Mouse (Mus musculus): ENCODE data around the gene Vcam1. TPM values are rescaled to one million over a fixed set of nuclear protein-coding genes. Genes with fewer than 3 reads are reported as not detected.

The Vcam1 gene
- total RNA-seq, 2 experiments from 2014 or later = 34.6 to 35.2 TPM

- intact Hi-C loops (cut with DNase I) = no loop called here
- no peak for DNase-seq (ENCODE audit: low spot score in 2 of 2)
These were observed 33.6 kb downstream of the Vcam1 start for GRCm38 (mm10) chr3:116095934-116096333.

- intact Hi-C loops (cut with DNase I) = no loop called here
- DNase-seq (ENCODE audit: low spot score in 2 of 2) = no peak
These were observed 34.2 kb downstream of the Vcam1 start for GRCm38 (mm10) chr3:116095312-116095711.

- DNase-seq (ENCODE audit: low spot score in 2 of 2) = no peak
- intact Hi-C loops (cut with DNase I) = no loop called here
These were observed 34.6 kb downstream of the Vcam1 start for GRCm38 (mm10) chr3:116094886-116095285.

DNA sequence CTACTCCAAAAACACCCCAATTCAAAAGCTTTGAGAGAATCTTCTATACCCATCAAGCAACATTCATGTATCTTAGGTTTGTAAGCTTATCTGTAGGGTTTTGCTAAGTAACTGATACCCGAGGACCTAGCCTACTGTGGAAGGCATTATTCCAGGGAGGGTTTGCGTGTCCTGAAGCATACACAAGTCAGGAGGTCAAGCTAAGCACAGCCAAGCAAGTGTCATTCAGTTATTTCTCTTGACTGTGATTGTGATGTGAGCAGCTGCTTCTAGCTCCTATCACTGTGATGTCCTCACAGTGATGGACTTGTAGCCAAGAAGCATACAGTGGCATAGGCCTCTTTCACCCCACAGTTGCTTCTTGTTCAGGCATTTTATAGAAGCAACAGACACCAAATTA lies 35.2 kb downstream of the Vcam1 start:
- DNase-seq (ENCODE audit: low spot score in 2 of 2) = no peak
- intact Hi-C loops (cut with DNase I) = no loop called here

DNA sequence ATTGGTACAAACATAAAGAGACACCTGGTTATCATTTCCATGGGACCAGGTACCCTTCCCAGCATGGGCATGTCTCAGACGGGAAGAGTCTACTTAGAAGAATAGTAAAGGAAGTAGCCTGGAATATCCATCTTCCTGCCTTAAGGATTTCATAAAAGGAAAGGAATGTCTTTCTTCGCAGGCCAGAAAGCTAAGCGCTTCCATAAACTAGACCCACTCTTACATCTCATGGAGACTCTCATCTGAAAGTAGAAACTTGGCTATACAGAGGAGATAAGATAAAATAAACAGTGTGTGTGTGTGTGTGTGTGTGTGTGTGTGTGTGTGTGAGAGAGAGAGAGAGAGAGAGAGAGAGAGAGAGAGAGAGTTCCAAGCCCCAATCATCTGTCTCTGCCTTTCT lies 36.9 kb downstream of the Vcam1 start:
- no peak for DNase-seq (ENCODE audit: low spot score in 2 of 2)
- intact Hi-C loops (cut with DNase I) = no loop called here

DNA sequence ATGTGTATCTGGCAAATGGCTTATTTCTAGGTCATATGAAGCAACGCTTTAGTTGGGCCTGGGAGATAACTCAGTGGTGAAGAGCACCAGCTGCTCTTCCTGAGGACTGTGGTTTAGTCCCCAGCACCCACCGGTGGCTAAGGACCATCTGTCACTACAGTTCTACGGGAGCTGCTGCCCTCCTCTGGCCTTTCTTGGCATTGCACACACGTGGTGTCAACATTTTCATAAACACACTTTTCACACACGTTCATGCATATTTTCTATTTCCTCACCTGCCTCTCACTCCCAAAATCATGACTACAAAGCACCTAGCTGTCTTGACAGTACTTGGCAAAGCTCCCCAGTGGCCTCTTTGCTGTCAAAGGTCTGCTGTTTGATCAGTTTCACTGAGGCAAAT lies 37.8 kb downstream of the Vcam1 start:
- intact Hi-C loops (cut with DNase I) = no loop called here

DNA sequence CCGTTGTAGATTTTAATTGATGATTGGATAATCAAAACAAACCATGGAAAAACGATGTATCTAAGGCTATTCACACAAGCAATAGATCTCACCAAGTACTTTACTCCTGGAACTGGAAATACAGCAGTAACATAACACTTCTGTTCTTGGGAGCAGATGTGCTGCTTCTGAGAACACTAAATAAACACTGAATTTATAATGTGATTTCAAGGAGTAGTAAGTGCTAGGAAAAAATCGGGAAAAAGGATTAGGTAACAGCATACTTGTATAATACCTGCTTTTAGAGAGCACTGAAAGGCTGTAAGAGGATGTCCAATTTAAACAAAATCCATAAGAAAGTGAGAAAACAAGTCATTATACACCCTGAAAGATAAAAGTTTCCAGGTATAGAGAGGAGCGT lies 43.5 kb downstream of the Vcam1 start:
- intact Hi-C loops (cut with DNase I) = no loop called here

More for the DNA sequence above, 37.8 kb downstream of the Vcam1 start:
- DNase-seq (ENCODE audit: low spot score in 2 of 2) = no peak

GRCm38 (mm10) chr3:116080939-116081676 lies 48.4 kb downstream of the Vcam1 start:
- intact Hi-C loops (cut with DNase I) = no loop called here
- no peak for DNase-seq (ENCODE audit: low spot score in 2 of 2)

More for the DNA sequence above, 43.5 kb downstream of the Vcam1 start:
- no peak for DNase-seq (ENCODE audit: low spot score in 2 of 2)

DNA sequence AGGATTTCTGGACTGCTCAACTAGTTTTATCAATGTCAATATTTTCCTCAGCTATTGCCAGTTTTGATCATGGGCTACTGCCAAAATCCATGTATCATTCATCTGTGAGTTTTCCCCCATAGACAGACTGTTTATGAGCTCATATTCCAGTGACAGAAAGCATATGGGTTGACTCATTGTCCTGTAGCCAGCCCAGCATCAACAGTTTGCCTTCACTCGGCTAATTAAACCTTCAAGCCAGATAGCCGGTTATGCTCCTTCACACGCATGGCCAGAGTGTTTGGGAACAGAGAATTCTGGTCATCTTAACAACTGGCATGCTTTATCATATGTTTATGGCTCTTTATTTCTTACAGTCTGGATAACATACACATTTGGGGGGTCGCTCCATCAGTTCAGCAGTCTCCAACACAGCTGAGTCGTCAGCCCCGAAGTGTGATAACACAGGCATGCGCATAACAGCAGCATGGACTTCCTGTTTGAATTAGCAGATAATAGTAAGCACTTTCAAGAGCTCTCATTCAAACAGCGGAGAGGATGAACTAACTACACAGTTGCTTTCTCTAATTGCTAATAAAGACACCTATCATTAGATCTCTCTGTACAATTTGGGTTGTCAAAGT lies 49.2 kb downstream of the Vcam1 start:
- no peak for DNase-seq (ENCODE audit: low spot score in 2 of 2)
- intact Hi-C loops (cut with DNase I) = no loop called here

DNA sequence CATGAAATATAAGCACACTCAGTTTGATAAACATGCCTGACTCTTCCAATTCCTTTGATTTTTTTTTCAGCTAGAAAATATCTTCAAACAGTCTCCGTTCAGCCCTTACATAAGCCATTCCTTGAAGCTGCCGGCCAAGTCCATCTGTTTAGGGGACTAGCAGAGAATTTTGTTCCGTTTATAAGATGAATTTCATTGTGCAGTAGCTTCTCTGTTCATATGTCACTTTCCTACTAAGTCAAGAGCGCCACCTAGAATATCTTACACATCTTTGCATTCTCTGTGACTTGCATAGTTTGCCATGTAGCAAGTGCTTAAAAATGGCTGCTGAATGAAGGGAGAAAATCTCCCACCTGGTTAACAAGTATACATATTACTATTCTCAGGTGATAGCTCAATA lies 51.0 kb downstream of the Vcam1 start:
- DNase-seq (ENCODE audit: low spot score in 2 of 2) = peak; percentile 14 to 72
- intact Hi-C loops (cut with DNase I) = no loop called here

DNA sequence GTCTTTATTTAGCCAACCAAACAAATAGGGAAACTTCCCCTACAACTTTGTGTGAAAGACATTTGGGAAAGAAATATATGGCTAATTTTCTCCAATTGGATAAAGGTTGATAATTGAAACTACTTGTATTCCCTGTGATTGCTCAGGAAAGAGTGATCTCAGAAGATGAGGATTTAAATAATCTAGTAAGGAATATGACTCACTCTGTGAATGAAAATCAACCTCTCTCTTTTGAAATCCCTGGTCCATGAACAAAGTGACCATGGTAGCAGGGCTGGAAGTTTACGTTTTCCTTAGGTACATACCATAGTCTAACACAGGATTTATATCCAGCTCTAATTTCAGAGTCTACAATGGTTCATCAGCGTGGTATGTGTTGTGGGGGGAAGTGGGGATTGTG lies 52.7 kb downstream of the Vcam1 start:
- no peak for DNase-seq (ENCODE audit: low spot score in 2 of 2)
- intact Hi-C loops (cut with DNase I) = no loop called here

GRCm38 (mm10) chr3:116072584-116072983 lies 56.9 kb downstream of the Vcam1 start:
- no peak for DNase-seq (ENCODE audit: low spot score in 2 of 2)
- intact Hi-C loops (cut with DNase I) = no loop called here

GRCm38 (mm10) chr3:116062141-116062540 lies 67.3 kb downstream of the Vcam1 start:
- DNase-seq (ENCODE audit: low spot score in 2 of 2) = no peak

DNA sequence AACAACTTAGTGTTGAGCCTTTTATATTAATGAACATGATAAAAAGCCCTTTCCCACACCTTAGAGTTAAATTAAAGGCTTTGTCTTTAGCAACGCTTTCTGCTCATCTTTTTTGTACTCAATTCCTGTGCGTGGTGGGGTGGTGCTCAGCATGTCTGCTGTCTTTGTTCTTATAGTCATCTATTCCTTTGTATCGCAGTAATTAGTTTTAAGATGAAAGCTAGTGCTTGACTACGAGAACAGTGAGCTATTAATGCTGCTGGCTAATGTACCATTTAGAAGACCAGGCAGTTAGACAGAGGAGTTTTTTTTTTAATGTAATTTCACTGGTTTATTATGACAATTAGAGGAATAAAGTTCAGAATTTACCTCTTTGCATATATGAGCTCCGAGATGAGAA lies 69.2 kb downstream of the Vcam1 start:
- intact Hi-C loops (cut with DNase I) = no loop called here
- no peak for DNase-seq (ENCODE audit: low spot score in 2 of 2)

More at GRCm38 (mm10) chr3:116062141-116062540, 67.3 kb downstream of the Vcam1 start:
- intact Hi-C loops (cut with DNase I) = no loop called here

Other genes starting within 250 kb of the Vcam1 start
- gene Dph5, start 241.9 kb downstream of the Vcam1 start, total RNA-seq (2021) = 10 to 100 TPM; 11.7 to 12.5 TPM
- gene Slc30a7, start 122.3 kb downstream of the Vcam1 start, total RNA-seq (2021) = 10 to 100 TPM; 24.2 to 26.9 TPM
- 10 to 100 TPM; 76.1 to 87.2 TPM for gene Extl2, start 122.2 kb downstream of the Vcam1 start, total RNA-seq (2021)
- gene Gpr88, start 123.8 kb upstream of the Vcam1 start, total RNA-seq (2021) = 10 to 100 TPM; 84.5 to 96.3 TPM

All from left cerebral cortex, postnatal 14 days (tissue).